Comparison of ENCODE assay signal across 9 mouse cellular contexts in genomic region chr3:144622930-144623612, GRCm38 (mm10). TPM values are rescaled to one million over a fixed set of nuclear protein-coding genes. Genes with fewer than 3 reads are reported as not detected.
DNase-seq lines count a peak whose midpoint lies in the region; ATAC-seq lines count a peak whose summit lies in the region.
"Had no signal": no experiment of that assay in that cellular context is flagged by ENCODE, and none has a peak within 500 bp of the region (broad histone marks: within the 10 kb centered on the region; RNA-seq: fewer than 3 reads in every experiment).

No protein-coding gene starts in this region.

- H3K36me3 ChIP-seq in neural tube, embryonic 11.5 days (ENCODE audit: control insufficient read depth, insufficient read depth, low read length): no peaks in the 10 kb centered on the region
- no peaks in the 10 kb centered on the region for H3K36me3 ChIP-seq in hindbrain, embryonic 11.5 days (ENCODE audit: control insufficient read depth, insufficient read depth, low read length)
- no peaks in the 10 kb centered on the region for H3K36me3 ChIP-seq in midbrain, embryonic 10.5 days

- peak; percentile 61; the same call in 1 of the 2 replicates for ATAC-seq in neural tube, embryonic 11.5 days (ENCODE audit: insufficient read depth, low FRiP score, low TSS enrichment)
- peak; percentile 84 for ATAC-seq in hindbrain, embryonic 11.5 days (ENCODE audit: low FRiP score)
- ATAC-seq in monocyte, adult 5-6 weeks (replicated peaks; ENCODE audit: insufficient number of reproducible peaks, low FRiP score, low TSS enrichment, poor library complexity, severe bottlenecking): no peak

- intact Hi-C loops in heart, postnatal 10 days (cut with DNase I): no loop called here

- 79% methylated on average over 13 of the region's 13 CpGs for WGBS in neural tube, embryonic 11.5 days
- 84% methylated on average over 13 of the region's 13 CpGs for WGBS in hindbrain, embryonic 11.5 days
- 86% methylated on average over 13 of the region's 13 CpGs for WGBS in midbrain, embryonic 10.5 days

- H3K9ac ChIP-seq in neural tube, embryonic 11.5 days (ENCODE audit: low read length): no peak overlapping the region
- no peak overlapping the region for H3K9ac ChIP-seq in hindbrain, embryonic 11.5 days (ENCODE audit: low read depth, low read length)

- H3K4me2 ChIP-seq in neural tube, embryonic 11.5 days (ENCODE audit: low read depth): no peak overlapping the region
- no peak overlapping the region for H3K4me2 ChIP-seq in hindbrain, embryonic 11.5 days (replicated peaks; ENCODE audit: low read depth, low read length)

- H3K4me3 ChIP-seq in neural tube, embryonic 11.5 days (ENCODE audit: low read depth, low read length): no peak overlapping the region
- H3K4me3 ChIP-seq in hindbrain, embryonic 11.5 days (ENCODE audit: low read depth, low read length): no peak overlapping the region
- H3K4me3 ChIP-seq in midbrain, embryonic 10.5 days: no peak overlapping the region
- H3K4me3 ChIP-seq: megakaryocyte, embryonic 14.5 days had no signal

- no peaks in the 10 kb centered on the region for H3K9me3 ChIP-seq in neural tube, embryonic 11.5 days (ENCODE audit: control insufficient read depth, low read length)
- no peaks in the 10 kb centered on the region for H3K9me3 ChIP-seq in hindbrain, embryonic 11.5 days (ENCODE audit: control insufficient read depth, low read length)
- H3K9me3 ChIP-seq in midbrain, embryonic 10.5 days (replicated peaks): 0 out of 2 replicates have a peak, but pooled peaks cover 6% of the 10 kb centered on the region

- H3K27ac ChIP-seq in neural tube, embryonic 11.5 days (ENCODE audit: low read depth, low read length): no peak overlapping the region
- no peak overlapping the region for H3K27ac ChIP-seq in hindbrain, embryonic 11.5 days (ENCODE audit: low read depth, low read length)
- H3K27ac ChIP-seq in midbrain, embryonic 10.5 days (replicated peaks): 0 out of 2 replicates have a peak overlapping the region, but pooled peaks have one; percentile 15

- H3K27me3 ChIP-seq in neural tube, embryonic 11.5 days (ENCODE audit: control insufficient read depth, insufficient read depth, low read length): no peaks in the 10 kb centered on the region
- H3K27me3 ChIP-seq in hindbrain, embryonic 11.5 days (ENCODE audit: control insufficient read depth, insufficient read depth, low read length): no peaks in the 10 kb centered on the region
- H3K27me3 ChIP-seq in midbrain, embryonic 10.5 days (ENCODE audit: low read depth, poor library complexity, severe bottlenecking): no peaks in the 10 kb centered on the region
- H3K27me3 ChIP-seq: megakaryocyte, embryonic 14.5 days had no signal

- DNase-seq in neural tube, embryonic 11.5 days (ENCODE audit: low spot score): peak; percentile 57
- no peak for DNase-seq in neural tube, embryonic 10.5 days (ENCODE audit: extremely low spot score, low spot score)
- DNase-seq in hindbrain, embryonic 11.5 days (ENCODE audit: low spot score): peak; percentile 45
- DNase-seq in midbrain, embryonic 10.5 days (ENCODE audit: low spot score): no peak
- DNase-seq in heart, postnatal 10 days: no peak
- no peak for DNase-seq in Muller cell, postnatal 12 days (ENCODE audit: inconsistent ontology term)
- DNase-seq: adrenal gland, postnatal 14 days had no signal

- H3K4me1 ChIP-seq in neural tube, embryonic 11.5 days (ENCODE audit: control insufficient read depth, insufficient read depth, low read length): no peaks in the 10 kb centered on the region
- H3K4me1 ChIP-seq in hindbrain, embryonic 11.5 days (replicated peaks; ENCODE audit: control insufficient read depth, insufficient read depth, low read length): no peaks in the 10 kb centered on the region
- H3K4me1 ChIP-seq in midbrain, embryonic 10.5 days: no peaks in the 10 kb centered on the region

RNA-seq across cellular contexts. Expression of gene Selenof, which starts 53.0 kb away (rescaled TPM):
- 397 and 409 TPM in 2 replicates for polyA plus RNA-seq in neural tube, embryonic 11.5 days (2014; fragmentation: Nextera tagmentation; extraction: Ambion mirVana)
- 402 and 453 TPM in 2 replicates for polyA plus RNA-seq in hindbrain, embryonic 11.5 days (2014; fragmentation: Nextera tagmentation; extraction: Ambion mirVana)
- 513 and 526 TPM in 2 replicates for polyA plus RNA-seq in midbrain, embryonic 10.5 days (2016; fragmentation: Nextera tagmentation; extraction: Ambion mirVana)
- 100 to 1,000 TPM; 208 to 218 TPM for total RNA-seq in heart, postnatal 10 days (2021)
- 435 to 653 TPM (median 627 TPM) in 3 replicates for total RNA-seq in monocyte, adult 5-6 weeks (2017)

RNA-seq across cellular contexts. Expression of gene Hs2st1, which starts 53.1 kb away (rescaled TPM):
- polyA plus RNA-seq in neural tube, embryonic 11.5 days (2014; fragmentation: Nextera tagmentation; extraction: Ambion mirVana): 17.0 and 18.1 TPM in 2 replicates
- polyA plus RNA-seq in hindbrain, embryonic 11.5 days (2014; fragmentation: Nextera tagmentation; extraction: Ambion mirVana): 16.3 and 17.1 TPM in 2 replicates
- polyA plus RNA-seq in midbrain, embryonic 10.5 days (2016; fragmentation: Nextera tagmentation; extraction: Ambion mirVana): 14.9 and 15.1 TPM in 2 replicates
- total RNA-seq in heart, postnatal 10 days (2021): 10 to 100 TPM; 17.0 to 19.7 TPM
- 5.1 to 8.9 TPM (median 7.9 TPM) in 3 replicates for total RNA-seq in monocyte, adult 5-6 weeks (2017)

Comparison
In these comparisons a context has a peak if more than half of its experiments do, and no peak if none do; other contexts are left out.
1. DNase-seq: peak in neural tube, embryonic 11.5 days (single experiment) and hindbrain, embryonic 11.5 days (single experiment); none in neural tube, embryonic 10.5 days (single experiment), midbrain, embryonic 10.5 days (single experiment), heart, postnatal 10 days (0 of 2) and Muller cell, postnatal 12 days (single experiment).